Mouse (Mus musculus) forebrain, embryonic 16.5 days (tissue): ENCODE results near the gene T2. TPM values are rescaled to one million over a fixed set of nuclear protein-coding genes. Genes with fewer than 3 reads are reported as not detected.

Experiments
- polyA plus RNA-seq: library from polyadenylated mRNA; unstranded; fragments of >200 nt; fragmentation: Nextera tagmentation; extraction: Ambion mirVana; gene quantifications from 2 replicates; pipeline ENCODE4 v1.2.1, GENCODE M21; 2015

Gene T2
- polyA plus RNA-seq, 1 experiment from 2014 or later: 0.22 TPM

Other genes with a start within 250 kb of the T2 start
- gene Gm49673, start 208.2 kb upstream of the T2 start, polyA plus RNA-seq: not detected in 2 replicates
- gene Rnaset2a, start 207.9 kb upstream of the T2 start, polyA plus RNA-seq: 7.3 and 9.7 TPM in 2 replicates
- 27.1 and 31.0 TPM in 2 replicates for gene Fgfr1op, start 190.5 kb upstream of the T2 start, polyA plus RNA-seq
- gene Ccr6, start 119.9 kb upstream of the T2 start, polyA plus RNA-seq: not detected in 2 replicates
- gene Mpc1, start 73.1 kb upstream of the T2 start, polyA plus RNA-seq: 343 and 355 TPM in 2 replicates
- 141 and 165 TPM in 2 replicates for gene Sft2d1, start 44.9 kb upstream of the T2 start, polyA plus RNA-seq
- gene Prr18, start 18.5 kb upstream of the T2 start, polyA plus RNA-seq: 10.5 and 12.2 TPM in 2 replicates
- gene T, start 78.4 kb downstream of the T2 start, polyA plus RNA-seq: 0.61 and 0.70 TPM in 2 replicates
- 23.9 and 24.5 TPM in 2 replicates for gene Pde10a, start 169.4 kb downstream of the T2 start, polyA plus RNA-seq
- gene Gm17087, start 211.0 kb downstream of the T2 start, polyA plus RNA-seq: not detected in 2 replicates